Mouse (Mus musculus): Measurements from ENCODE around the gene Flt1.

GRCm38 (mm10) chr5:147697165-147697564, 28.6 kb downstream of the Flt1 start:
- TF ChIP-seq POLR2A (IDR thresholded peaks at IDR 0.05; ENCODE audit: borderline replicate concordance, extremely low read depth, low read depth, low read length) (no peak), CTCF (IDR thresholded peaks at IDR 0.05; ENCODE audit: insufficient read depth, low read length) (no peak)

Data from lung, adult 2 months (tissue).